Mouse (Mus musculus) kidney, postnatal 4 days (tissue): ENCODE data around the gene Actn2.

Source experiments
- DNase-seq, 2 experiments: peaks; one replicate each; pipeline ENCODE4 v3.0.0; 2021; ENCODE audit warnings: mixed read lengths in 2 of 2

Actn2 gene

GRCm38 (mm10) chr13:12340183-12340975 is at the start of gene Actn2:
TSS of gene Actn2 (minus strand) at chr13:12340760.
- DNase-seq, result peak; percentile 85 to 91

- DNase-seq, result peak in 1 of 2 experiments; percentile 15
Observed at GRCm38 (mm10) chr13:12386286-12386685, 45.7 kb upstream of the Actn2 start.

GRCm38 (mm10) chr13:12384796-12385195 is 44.2 kb upstream of the Actn2 start:
- no peak for DNase-seq

- DNase-seq, result no peak
Observed at GRCm38 (mm10) chr13:12376778-12377177, 36.2 kb upstream of the Actn2 start.

GRCm38 (mm10) chr13:12372755-12373154 is 32.2 kb upstream of the Actn2 start:
- DNase-seq, result no peak

- peak in 1 of 2 experiments; percentile 2 for DNase-seq
Observed at GRCm38 (mm10) chr13:12369930-12370329, 29.4 kb upstream of the Actn2 start.

- peak; percentile 37 to 49 for DNase-seq
Observed at GRCm38 (mm10) chr13:12369041-12369621, 28.6 kb upstream of the Actn2 start.

- DNase-seq, result no peak
Observed at GRCm38 (mm10) chr13:12361486-12361885, 20.9 kb upstream of the Actn2 start.

- DNase-seq, result no peak
Observed at GRCm38 (mm10) chr13:12357554-12357953, 17.0 kb upstream of the Actn2 start.

- no peak for DNase-seq
Observed at GRCm38 (mm10) chr13:12356184-12356583, 15.6 kb upstream of the Actn2 start.

GRCm38 (mm10) chr13:12349197-12349824 is 8.8 kb upstream of the Actn2 start:
- DNase-seq, result no peak

- DNase-seq, result no peak
Observed at GRCm38 (mm10) chr13:12346837-12347236, 6.3 kb upstream of the Actn2 start.

GRCm38 (mm10) chr13:12341447-12341846 is 887 bp upstream of the Actn2 start:
- no peak for DNase-seq

- DNase-seq, result no peak
Observed at GRCm38 (mm10) chr13:12339446-12339845, 1.1 kb downstream of the Actn2 start.

- DNase-seq, result no peak
Observed at GRCm38 (mm10) chr13:12337752-12338151, 2.8 kb downstream of the Actn2 start.

- no peak for DNase-seq
Observed at GRCm38 (mm10) chr13:12334016-12334415, 6.5 kb downstream of the Actn2 start.

- no peak for DNase-seq
Observed at GRCm38 (mm10) chr13:12331528-12331927, 9.0 kb downstream of the Actn2 start.

GRCm38 (mm10) chr13:12328392-12328791 is 12.2 kb downstream of the Actn2 start:
- no peak for DNase-seq

- DNase-seq, result no peak
Observed at GRCm38 (mm10) chr13:12327577-12327976, 13.0 kb downstream of the Actn2 start.

- DNase-seq, result no peak
Observed at GRCm38 (mm10) chr13:12323076-12323625, 17.4 kb downstream of the Actn2 start.

GRCm38 (mm10) chr13:12320148-12320547 is 20.4 kb downstream of the Actn2 start:
- DNase-seq, result no peak

- DNase-seq, result no peak
Observed at GRCm38 (mm10) chr13:12318017-12318416, 22.5 kb downstream of the Actn2 start.

- DNase-seq, result no peak
Observed at GRCm38 (mm10) chr13:12317191-12317765, 23.3 kb downstream of the Actn2 start.
